Mouse (Mus musculus) kidney, adult 18-20 months (tissue): ENCODE results near the gene Selp.
A peak's percentile ranks its signal among the peaks of the same experiment; 100 is the strongest.

ENCODE experiments used
- DNase-seq: peaks from one replicate; pipeline ENCODE4 v3.0.0; 2021

Gene Selp

GRCm38 (mm10) chr1:164184142-164184870 is 69.2 kb downstream of the Selp start:
- peak; percentile 36 for DNase-seq

DNA sequence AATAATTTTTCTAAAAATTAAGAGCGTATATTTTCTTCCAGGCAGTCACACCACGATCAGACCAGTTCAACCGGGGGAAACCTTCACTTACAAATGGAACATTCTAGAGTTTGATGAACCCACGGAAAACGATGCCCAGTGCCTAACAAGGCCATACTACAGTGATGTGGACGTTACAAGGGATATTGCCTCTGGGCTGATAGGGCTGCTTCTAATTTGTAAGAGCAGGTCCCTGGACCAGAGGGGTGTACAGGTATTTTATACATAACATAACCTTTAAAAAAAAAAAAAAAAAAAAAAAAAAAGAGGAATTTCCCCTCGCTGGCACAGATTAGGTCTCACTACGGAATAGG is 69.8 kb downstream of the Selp start:
- no peak for DNase-seq

DNA sequence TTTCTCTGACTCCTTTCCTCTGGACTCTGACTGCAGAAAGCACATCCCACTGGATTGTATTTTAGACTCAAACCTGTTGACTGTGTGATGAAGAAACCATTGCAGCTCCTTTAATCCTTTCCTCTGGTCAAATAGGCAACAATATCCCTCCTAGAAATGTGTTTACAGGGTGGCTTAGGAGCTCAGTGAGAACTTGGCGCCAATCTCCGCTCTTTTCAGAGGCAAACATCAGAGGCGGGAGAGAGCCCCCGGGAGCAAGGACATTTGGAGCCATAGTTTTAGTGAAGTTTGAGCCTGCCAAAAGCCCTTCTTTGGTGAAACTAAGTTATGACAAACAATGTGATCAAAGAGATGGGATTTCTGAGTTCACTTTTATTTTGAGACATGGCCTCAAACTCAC is 70.3 kb downstream of the Selp start:
- no peak for DNase-seq

DNA sequence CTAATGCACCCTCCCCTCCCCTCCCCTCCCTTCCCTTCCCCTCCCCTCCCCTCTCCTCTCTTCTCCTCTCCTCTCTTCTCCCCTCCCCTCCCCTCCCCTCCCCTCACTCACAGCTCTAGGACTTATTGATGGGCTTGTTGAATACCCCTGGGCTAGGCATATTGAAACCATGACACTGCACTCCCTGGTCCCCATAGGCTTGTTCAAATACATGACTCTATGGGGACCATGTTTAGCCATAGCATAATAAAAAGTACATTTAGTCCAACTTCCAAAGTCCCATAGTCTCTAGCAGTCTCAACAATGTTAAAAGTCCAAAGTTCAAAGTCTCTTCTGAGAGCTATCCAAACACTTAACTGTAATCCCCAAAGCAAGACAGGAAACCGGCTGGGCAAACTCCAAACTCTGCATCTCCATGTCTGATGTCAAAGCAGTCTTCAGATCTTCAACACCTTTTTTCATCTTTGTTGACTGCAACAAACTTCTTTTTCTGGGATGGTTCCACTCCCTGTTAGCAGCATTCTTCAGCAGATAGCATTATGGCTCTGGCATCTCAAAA is 72.0 kb downstream of the Selp start:
- no peak for DNase-seq

- DNase-seq: no peak
These were observed 84.5 kb downstream of the Selp start for GRCm38 (mm10) chr1:164199551-164199950.
